Mouse (Mus musculus) intestine, embryonic 16.5 days (tissue): Measurements from ENCODE around the gene Zrsr2. TPM values are rescaled to one million over a fixed set of nuclear protein-coding genes. Genes with fewer than 3 reads are reported as not detected.

Experiments used
- ATAC-seq: fragments of 200-750 bp; cut with Nextera tagmentation; 2 replicates; pipeline ENCODE4 v1.8.0; 2017; ENCODE audit warnings: moderate TSS enrichment, moderate library complexity
- H3K27ac ChIP-seq: fragments of 300-500 bp; sonication (generic); 2 replicates; pipeline ENCODE4 v1.5.1; 2014; ENCODE audit warnings: mild to moderate bottlenecking, low read length
- H3K27me3 ChIP-seq: fragments of 300-500 bp; sonication (generic); replicated peaks from 2 replicates; pipeline ENCODE4 v1.6.1; 2014; ENCODE audit warnings: low read length, control low read depth, mixed read lengths; ENCODE audit not compliant: control insufficient read depth, insufficient read depth
- H3K36me3 ChIP-seq: fragments of 300-500 bp; sonication (generic); 2 replicates; pipeline ENCODE4 v1.6.1; 2014; ENCODE audit warnings: low read length, control low read depth; ENCODE audit not compliant: control insufficient read depth, insufficient read depth
- H3K4me1 ChIP-seq: fragments of 300-500 bp; sonication (generic); 2 replicates; pipeline ENCODE4 v1.6.1; 2014; ENCODE audit warnings: low read length, control low read depth, mixed read lengths; ENCODE audit not compliant: control insufficient read depth, insufficient read depth
- H3K4me2 ChIP-seq: fragments of 300-500 bp; sonication (generic); 2 replicates; pipeline ENCODE4 v1.6.1; 2014; ENCODE audit warnings: low read depth, low read length, control low read depth
- H3K4me3 ChIP-seq: fragments of 300-500 bp; sonication (generic); 2 replicates; pipeline ENCODE4 v1.5.1; 2014; ENCODE audit warnings: mild to moderate bottlenecking, low read length
- H3K9ac ChIP-seq: fragments of 300-500 bp; sonication (generic); 2 replicates; pipeline ENCODE4 v1.6.1; 2014; ENCODE audit warnings: low read depth, low read length
- H3K9me3 ChIP-seq: fragments of 300-500 bp; sonication (generic); 2 replicates; pipeline ENCODE4 v1.6.1; 2016; ENCODE audit warnings: low read length, control low read depth; ENCODE audit not compliant: control insufficient read depth
- WGBS: fragments of 180-500 bp; shearing (Covaris S2); extraction: QIAGEN DNeasy Blood & Tissue Kit; methylation state at CpG from one replicate; pipeline ENCODE4 v1.1.7; 2014; 5-methylcytosine and 5-hydroxymethylcytosine counted together
- polyA plus RNA-seq: library from polyadenylated mRNA; unstranded; fragments of >200 nt; fragmentation: Nextera tagmentation; extraction: Ambion mirVana; gene quantifications from 2 replicates; pipeline ENCODE4 v1.2.1, GENCODE M21; 2015

The Zrsr2 gene
- polyA plus RNA-seq, 1 experiment from 2014 or later: 48.2 TPM

- peak overlapping the region; percentile 86 for H3K9ac ChIP-seq
- peak overlapping the region; percentile 66 for H3K4me3 ChIP-seq
- 29% methylated on average over 12 of the region's 12 CpGs for WGBS
- H3K27me3 ChIP-seq: no peaks in the 10 kb centered on the region
- H3K4me2 ChIP-seq: peak overlapping the region; percentile 59
- peak overlapping the region; percentile 99 for H3K27ac ChIP-seq
- no peaks in the 10 kb centered on the region for H3K4me1 ChIP-seq
- H3K9me3 ChIP-seq: no peaks in the 10 kb centered on the region
- ATAC-seq: no peak
- H3K36me3 ChIP-seq: no peaks in the 10 kb centered on the region
Observed at GRCm38 (mm10) chrX:163957381-163957780, 1.1 kb downstream of the Zrsr2 start.

GRCm38 (mm10) chrX:163951618-163952017, 6.8 kb downstream of the Zrsr2 start:
- no peak for ATAC-seq
- H3K4me2 ChIP-seq: no peak overlapping the region
- no peak overlapping the region for H3K27ac ChIP-seq
- no peak overlapping the region for H3K4me3 ChIP-seq
- H3K9ac ChIP-seq: no peak overlapping the region
- H3K36me3 ChIP-seq: 0 out of 2 replicates have a peak, but pooled peaks cover 3% of the 10 kb centered on the region
- no peaks in the 10 kb centered on the region for H3K27me3 ChIP-seq
- 82% methylated on average over 1 of the region's 1 CpGs for WGBS
- no peaks in the 10 kb centered on the region for H3K4me1 ChIP-seq
- H3K9me3 ChIP-seq: no peaks in the 10 kb centered on the region

GRCm38 (mm10) chrX:163944381-163944780, 14.1 kb downstream of the Zrsr2 start:
- Histone ChIP-seq H3K4me2 (no peak overlapping the region), H3K4me3 (no peak overlapping the region), H3K27me3 (no peaks in the 10 kb centered on the region), H3K27ac (no peak overlapping the region), H3K9me3 (no peaks in the 10 kb centered on the region), H3K36me3 (0 out of 2 replicates have a peak, but pooled peaks cover 7% of the 10 kb centered on the region), H3K9ac (no peak overlapping the region), H3K4me1 (no peaks in the 10 kb centered on the region)
- WGBS: 90% methylated on average over 3 of the region's 3 CpGs
- ATAC-seq: no peak

GRCm38 (mm10) chrX:163938587-163938986, 19.9 kb downstream of the Zrsr2 start:
- Histone ChIP-seq H3K4me2 (no peak overlapping the region), H3K9ac (no peak overlapping the region), H3K4me1 (no peaks in the 10 kb centered on the region), H3K27ac (no peak overlapping the region), H3K36me3 (0 out of 2 replicates have a peak, but pooled peaks cover 4% of the 10 kb centered on the region), H3K27me3 (no peaks in the 10 kb centered on the region), H3K9me3 (no peaks in the 10 kb centered on the region), H3K4me3 (no peak overlapping the region)
- ATAC-seq: no peak
- 93% methylated on average over 6 of the region's 6 CpGs for WGBS

- Histone ChIP-seq H3K27ac (no peak overlapping the region), H3K9ac (no peak overlapping the region), H3K4me3 (no peak overlapping the region), H3K9me3 (no peaks in the 10 kb centered on the region), H3K36me3 (no peaks in the 10 kb centered on the region), H3K4me2 (no peak overlapping the region), H3K27me3 (no peaks in the 10 kb centered on the region), H3K4me1 (no peaks in the 10 kb centered on the region)
- WGBS: 82% methylated on average over 8 of the region's 8 CpGs
- ATAC-seq: no peak
Observed at GRCm38 (mm10) chrX:163934731-163935130, 23.7 kb downstream of the Zrsr2 start.

GRCm38 (mm10) chrX:163929550-163929949, 28.9 kb downstream of the Zrsr2 start:
- Histone ChIP-seq H3K9me3 (no peaks in the 10 kb centered on the region), H3K9ac (no peak overlapping the region), H3K4me2 (no peak overlapping the region), H3K27ac (no peak overlapping the region), H3K4me1 (no peaks in the 10 kb centered on the region), H3K36me3 (no peaks in the 10 kb centered on the region), H3K27me3 (no peaks in the 10 kb centered on the region), H3K4me3 (no peak overlapping the region)
- no peak for ATAC-seq

GRCm38 (mm10) chrX:163912791-163913190, 45.7 kb downstream of the Zrsr2 start:
- Histone ChIP-seq H3K9ac (no peak overlapping the region), H3K9me3 (peaks cover 3% of the 10 kb centered on the region; the same call in 1 of the 2 replicates), H3K4me3 (no peak overlapping the region), H3K4me2 (no peak overlapping the region), H3K4me1 (no peaks in the 10 kb centered on the region), H3K36me3 (no peaks in the 10 kb centered on the region), H3K27me3 (peaks cover 4% of the 10 kb centered on the region; the same call in 1 of the 2 replicates), H3K27ac (no peak overlapping the region)
- no peak for ATAC-seq

GRCm38 (mm10) chrX:163909381-163909780, 49.1 kb downstream of the Zrsr2 start:
- 18% methylated on average over 25 of the region's 34 CpGs for WGBS
- peaks cover 3% of the 10 kb centered on the region; the same call in 1 of the 2 replicates for H3K9me3 ChIP-seq
- 0 out of 2 replicates have a peak, but pooled peaks have one; percentile 1 for ATAC-seq

GRCm38 (mm10) chrX:163908337-163909250, 49.9 kb downstream of the Zrsr2 start, which contains the start of gene Ap1s2:
Ap1s2 (plus strand) TSS chrX:163909017.
- peak within 1 kb of the TSS; percentile 65 for H3K4me3 ChIP-seq
- H3K27ac ChIP-seq: peak within 1 kb of the TSS; percentile 68
- peaks cover 3% of the 10 kb centered on the region; the same call in 1 of the 2 replicates for H3K9me3 ChIP-seq
- H3K4me1 ChIP-seq: no peaks in the 10 kb centered on the region
- peak; percentile 100 for ATAC-seq
- H3K36me3 ChIP-seq: no peaks in the 10 kb centered on the region
- H3K9ac ChIP-seq: peak within 1 kb of the TSS; percentile 71
- peak within 1 kb of the TSS; percentile 55 for H3K4me2 ChIP-seq
- WGBS: 10% methylated on average over 67 of the region's 80 CpGs
- peaks cover 4% of the 10 kb centered on the region; the same call in 1 of the 2 replicates for H3K27me3 ChIP-seq

More at GRCm38 (mm10) chrX:163909381-163909780, 49.1 kb downstream of the Zrsr2 start:
- Histone ChIP-seq H3K4me2 (peak overlapping the region; percentile 55), H3K27me3 (peaks cover 4% of the 10 kb centered on the region; the same call in 1 of the 2 replicates), H3K4me1 (no peaks in the 10 kb centered on the region), H3K9ac (peak overlapping the region; percentile 71), H3K27ac (peak overlapping the region; percentile 48), H3K36me3 (no peaks in the 10 kb centered on the region), H3K4me3 (peak overlapping the region; percentile 65)
